Mouse (Mus musculus) T-cell, adult 2 months (primary cell): ENCODE measurements around the gene Foxm1.

Experiments used
- DNase-seq: peaks from one replicate; pipeline ENCODE4 v3.0.0; 2022; ENCODE audit warnings: low spot score

The Foxm1 gene

DNA sequence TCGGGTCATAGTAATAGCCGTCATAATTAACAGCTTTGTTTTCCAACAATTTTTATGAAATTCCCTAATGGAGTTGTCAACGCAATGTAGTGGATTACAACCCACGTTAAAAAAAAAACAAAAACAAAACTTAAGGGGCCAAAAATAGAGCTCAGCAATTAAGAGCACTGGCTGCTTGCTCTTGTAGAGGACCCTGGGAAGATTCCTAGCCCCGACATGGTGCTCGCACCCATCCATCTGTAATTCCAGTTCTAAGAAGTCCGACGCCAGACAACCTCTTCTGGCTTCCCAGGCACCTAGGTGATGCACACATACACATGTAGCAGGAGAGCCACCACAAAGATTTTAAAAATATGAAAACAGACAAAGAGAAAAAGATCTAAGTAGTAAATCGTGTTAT lies 62.3 kb downstream of the Foxm1 start:
- DNase-seq: no peak
